Mouse (Mus musculus) embryonic facial prominence, embryonic 12.5 days (tissue): Measurements from ENCODE around the gene Aldob. TPM values are rescaled to one million over a fixed set of nuclear protein-coding genes. Genes with fewer than 3 reads are reported as not detected.

Source experiments
- polyA plus RNA-seq: library from polyadenylated mRNA; unstranded; fragments of >200 nt; fragmentation: Nextera tagmentation; extraction: Ambion mirVana; gene quantifications from 2 replicates; pipeline ENCODE4 v1.2.1, GENCODE M21; 2016

Aldob gene
- polyA plus RNA-seq, 1 experiment from 2014 or later: not detected

Other genes with a start within 250 kb of the Aldob start
- 0.32 TPM in 1 of 2 replicates, not detected in the other for gene Acnat2, start 141.4 kb downstream of the Aldob start, polyA plus RNA-seq
- not detected in 2 replicates for gene Acnat1, start 75.6 kb downstream of the Aldob start, polyA plus RNA-seq
- 0.08 and 0.24 TPM in 2 replicates for gene Baat, start 43.0 kb downstream of the Aldob start, polyA plus RNA-seq
- gene Mrpl50, start 28.5 kb downstream of the Aldob start, polyA plus RNA-seq: 85.6 and 87.7 TPM in 2 replicates
- 11.8 and 12.5 TPM in 2 replicates for gene Zfp189, start 28.4 kb downstream of the Aldob start, polyA plus RNA-seq
- gene Tmem246, start 48.3 kb upstream of the Aldob start, polyA plus RNA-seq: 25.0 and 26.1 TPM in 2 replicates
- gene Rnf20, start 82.5 kb upstream of the Aldob start, polyA plus RNA-seq: 53.4 and 56.3 TPM in 2 replicates
- gene Ppp3r2, start 132.5 kb upstream of the Aldob start, polyA plus RNA-seq: 0.08 and 0.17 TPM in 2 replicates